Mouse (Mus musculus) heart, embryonic 14.5 days (tissue): Measurements from ENCODE around the gene Csrnp3. TPM values are rescaled to one million over a fixed set of nuclear protein-coding genes. Genes with fewer than 3 reads are reported as not detected.

Experiments
- ATAC-seq: fragments of 200-750 bp; cut with Nextera tagmentation; 2 replicates; pipeline ENCODE4 v1.8.0; 2017; ENCODE audit warnings: low read depth, moderate TSS enrichment; ENCODE audit not compliant: insufficient number of reproducible peaks, insufficient read depth, low FRiP score
- H3K27ac ChIP-seq, 2 experiments: fragments of 200-500 bp in 1 of 2; fragments of 300-500 bp in 1 of 2; sonication (generic) in 1 of 2; replicated peaks in 1 of 2; 2 replicates each; pipeline ENCODE4 v1.5.1; 2012 to 2014; ENCODE audit warnings: low read depth in 2 of 2, low read length in 2 of 2, control low read depth in 1 of 2, mild to moderate bottlenecking in 1 of 2, mixed read lengths in 1 of 2; ENCODE audit not compliant: control insufficient read depth in 1 of 2, insufficient read depth in 1 of 2
- H3K27me3 ChIP-seq: fragments of 300-500 bp; sonication (generic); 2 replicates; pipeline ENCODE4 v1.6.1; 2014; ENCODE audit warnings: mild to moderate bottlenecking, low read length, control low read depth; ENCODE audit not compliant: control insufficient read depth, insufficient read depth
- H3K36me3 ChIP-seq: fragments of 300-500 bp; sonication (generic); 2 replicates; pipeline ENCODE4 v1.6.1; 2014; ENCODE audit warnings: mild to moderate bottlenecking, control low read depth, low read length, mixed read lengths; ENCODE audit not compliant: control insufficient read depth, insufficient read depth
- H3K4me1 ChIP-seq, 2 experiments: fragments of 200-500 bp in 1 of 2; fragments of 300-500 bp in 1 of 2; sonication (generic) in 1 of 2; 2 replicates each; pipeline ENCODE4 v1.6.1; 2012 to 2014; ENCODE audit warnings: low read length in 2 of 2, control low read depth in 1 of 2, mixed read lengths in 1 of 2; ENCODE audit not compliant: control insufficient read depth in 2 of 2, insufficient read depth in 2 of 2
- H3K4me2 ChIP-seq: fragments of 300-500 bp; sonication (generic); 2 replicates; pipeline ENCODE4 v1.6.1; 2014; ENCODE audit warnings: mild to moderate bottlenecking, low read length
- H3K4me3 ChIP-seq, 2 experiments: fragments of 200-500 bp in 1 of 2; fragments of 300-500 bp in 1 of 2; sonication (generic) in 1 of 2; 2 replicates each; pipeline ENCODE4 v1.5.1; 2012 to 2014; ENCODE audit warnings: low read length in 2 of 2, mild to moderate bottlenecking in 2 of 2, control low read depth in 1 of 2, low read depth in 1 of 2, moderate library complexity in 1 of 2; ENCODE audit not compliant: control insufficient read depth in 1 of 2, insufficient read depth in 1 of 2
- H3K9ac ChIP-seq: fragments of 300-500 bp; sonication (generic); 2 replicates; pipeline ENCODE4 v1.6.1; 2014; ENCODE audit warnings: mild to moderate bottlenecking, low read length
- H3K9me3 ChIP-seq: fragments of 300-500 bp; sonication (generic); 2 replicates; pipeline ENCODE4 v1.6.1; 2016; ENCODE audit warnings: low read length, control low read depth; ENCODE audit not compliant: control insufficient read depth
- WGBS: fragments of 180-500 bp; shearing (Covaris S2); extraction: QIAGEN DNeasy Blood & Tissue Kit; methylation state at CpG from one replicate; pipeline ENCODE4 v1.1.7; 2014; 5-methylcytosine and 5-hydroxymethylcytosine counted together
- polyA plus RNA-seq: library from polyadenylated mRNA; unstranded; fragments of >200 nt; fragmentation: Nextera tagmentation; extraction: Ambion mirVana; gene quantifications from 2 replicates; pipeline ENCODE4 v1.2.1, GENCODE M21; 2014

The Csrnp3 gene
- polyA plus RNA-seq, 1 experiment from 2014 or later, result 1.5 TPM

DNA sequence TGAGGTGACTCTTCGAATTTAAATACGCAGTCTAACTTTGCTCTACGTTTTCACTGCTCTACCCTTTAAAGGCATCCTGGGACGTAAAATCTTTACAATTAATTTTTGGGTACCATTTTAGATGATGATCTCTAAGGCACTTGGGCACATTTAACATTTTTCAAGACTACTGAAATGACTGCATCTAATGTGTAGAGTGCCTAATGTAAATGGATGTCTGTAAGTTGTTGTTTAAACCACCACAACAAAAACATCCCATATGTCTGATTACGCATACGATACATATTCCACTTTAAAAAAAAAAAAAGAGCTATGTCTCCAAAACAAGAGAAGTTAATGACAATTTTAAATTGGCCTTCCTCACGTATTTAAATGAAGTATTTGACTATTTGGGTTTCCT, 85.7 kb downstream of the Csrnp3 start:
- H3K9me3 ChIP-seq, result no peaks in the 10 kb centered on the region
- peak overlapping the region; percentile 42 to 71 for H3K4me3 ChIP-seq
- peak overlapping the region; percentile 75 for H3K9ac ChIP-seq
- H3K4me2 ChIP-seq, result peak overlapping the region; percentile 81
- H3K36me3 ChIP-seq, result no peaks in the 10 kb centered on the region
- H3K27me3 ChIP-seq, result no peaks in the 10 kb centered on the region
- no peak overlapping the region for H3K27ac ChIP-seq
- 71% methylated on average over 7 of the region's 7 CpGs for WGBS
- ATAC-seq, result no peak
- no peaks in the 10 kb centered on the region for H3K4me1 ChIP-seq

DNA sequence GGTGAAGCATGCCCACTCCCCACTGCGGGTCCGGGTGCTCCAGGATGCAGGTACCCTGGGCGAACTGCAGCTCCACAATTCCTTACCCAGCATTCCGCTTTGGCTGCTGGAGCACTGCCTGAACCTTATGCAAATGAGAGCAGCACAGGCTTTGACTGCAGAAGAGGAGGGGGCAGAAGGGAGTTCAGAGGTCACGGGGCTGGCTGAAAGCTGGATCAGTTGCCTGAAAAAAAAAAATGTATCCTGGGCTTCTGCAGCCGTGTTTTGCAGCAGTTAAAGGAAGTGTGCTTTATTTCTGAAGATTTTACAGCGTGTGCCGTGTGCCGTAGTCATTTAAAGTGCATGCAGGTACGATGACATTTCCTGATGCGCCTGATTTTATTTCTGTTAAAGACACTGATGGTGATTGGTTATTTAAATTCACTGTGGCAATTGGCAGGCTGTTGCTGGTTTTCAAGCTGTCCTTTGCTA, 86.3 kb downstream of the Csrnp3 start:
- Histone ChIP-seq H3K4me3 (peak overlapping the region; percentile 42 to 71), H3K27ac (no peak overlapping the region), H3K4me1 (no peaks in the 10 kb centered on the region), H3K36me3 (no peaks in the 10 kb centered on the region), H3K27me3 (no peaks in the 10 kb centered on the region), H3K9me3 (no peaks in the 10 kb centered on the region), H3K4me2 (peak overlapping the region; percentile 81), H3K9ac (peak overlapping the region; percentile 75)
- no peak for ATAC-seq
- WGBS, result 3% methylated on average over 11 of the region's 11 CpGs

- ATAC-seq, result no peak
- Histone ChIP-seq H3K9me3 (no peaks in the 10 kb centered on the region), H3K9ac (no peak overlapping the region), H3K4me3 (no peak overlapping the region), H3K4me1 (no peaks in the 10 kb centered on the region), H3K4me2 (no peak overlapping the region), H3K27ac (no peak overlapping the region), H3K27me3 (no peaks in the 10 kb centered on the region), H3K36me3 (no peaks in the 10 kb centered on the region)
- WGBS, result 69% methylated on average over 2 of the region's 2 CpGs
Observed at GRCm38 (mm10) chr2:65934099-65934498, 88.5 kb downstream of the Csrnp3 start.

DNA sequence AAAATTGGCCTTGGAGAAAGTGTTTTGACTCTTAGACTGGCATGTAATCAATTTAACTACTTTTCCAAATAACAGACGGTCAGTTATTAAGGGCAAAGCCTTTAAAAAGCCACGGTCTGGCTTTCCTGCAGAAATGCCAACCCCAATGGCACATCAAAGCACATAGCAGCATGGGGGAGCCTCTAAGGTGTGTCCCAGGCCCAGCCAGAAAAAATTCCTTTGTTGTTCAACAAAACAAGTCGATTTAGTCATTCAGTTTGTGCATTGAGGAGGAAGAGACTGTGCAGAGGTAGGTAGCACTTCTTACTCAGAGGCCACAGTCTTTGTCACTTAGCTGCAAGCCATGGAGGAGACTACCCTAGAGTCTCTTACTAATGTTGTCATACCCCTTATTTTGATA, 93.3 kb downstream of the Csrnp3 start:
- Histone ChIP-seq H3K36me3 (no peaks in the 10 kb centered on the region), H3K9ac (no peak overlapping the region), H3K27me3 (no peaks in the 10 kb centered on the region), H3K9me3 (no peaks in the 10 kb centered on the region), H3K27ac (no peak overlapping the region), H3K4me1 (no peaks in the 10 kb centered on the region), H3K4me3 (no peak overlapping the region), H3K4me2 (no peak overlapping the region)
- 55% methylated on average over 3 of the region's 3 CpGs for WGBS
- no peak for ATAC-seq

DNA sequence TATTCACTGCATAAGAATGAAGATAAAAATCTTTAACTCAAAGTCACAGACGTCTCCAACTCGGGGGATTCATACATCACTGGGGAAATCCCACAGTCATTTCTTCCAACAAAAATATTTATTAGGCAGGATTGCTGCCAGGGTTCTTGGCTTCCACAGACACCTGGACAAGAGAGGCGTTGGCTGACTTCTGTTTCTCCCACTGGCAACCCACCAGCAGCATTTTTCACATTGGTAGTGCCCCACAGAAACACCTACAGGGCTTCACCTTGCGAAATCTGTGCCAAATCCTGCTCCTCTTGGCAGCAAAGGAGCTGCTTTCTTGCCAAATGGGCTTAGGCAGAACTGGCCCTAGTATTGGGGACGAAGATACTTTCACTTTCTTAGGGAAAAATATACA, 94.8 kb downstream of the Csrnp3 start:
- H3K9me3 ChIP-seq, result no peaks in the 10 kb centered on the region
- H3K27me3 ChIP-seq, result no peaks in the 10 kb centered on the region
- H3K27ac ChIP-seq, result no peak overlapping the region
- no peak overlapping the region for H3K9ac ChIP-seq
- H3K4me2 ChIP-seq, result no peak overlapping the region
- WGBS, result 75% methylated on average over 5 of the region's 5 CpGs
- H3K36me3 ChIP-seq, result no peaks in the 10 kb centered on the region
- H3K4me3 ChIP-seq, result no peak overlapping the region
- no peaks in the 10 kb centered on the region for H3K4me1 ChIP-seq
- no peak for ATAC-seq

DNA sequence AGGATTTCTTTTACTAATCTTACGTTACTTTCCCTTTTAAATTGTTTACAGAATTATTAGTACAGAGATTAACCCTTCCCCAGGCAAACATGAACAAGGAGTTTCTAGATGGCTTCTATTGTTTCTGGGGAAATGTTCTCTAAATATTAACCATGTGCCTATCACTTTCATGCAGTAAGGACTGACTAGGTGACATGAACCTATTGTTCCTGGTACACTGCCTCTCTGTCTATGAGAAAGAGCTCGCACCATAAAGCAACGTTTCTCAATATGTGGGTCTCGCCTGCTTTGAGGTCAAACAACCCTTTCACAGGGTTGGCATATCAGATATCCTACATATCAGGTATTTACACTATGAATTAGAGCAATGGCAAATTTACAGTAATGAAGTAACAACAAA, 96.8 kb downstream of the Csrnp3 start:
- H3K9ac ChIP-seq, result no peak overlapping the region
- no peaks in the 10 kb centered on the region for H3K9me3 ChIP-seq
- 88% methylated on average over 4 of the region's 4 CpGs for WGBS
- H3K27ac ChIP-seq, result no peak overlapping the region
- H3K36me3 ChIP-seq, result no peaks in the 10 kb centered on the region
- no peak overlapping the region for H3K4me2 ChIP-seq
- no peaks in the 10 kb centered on the region for H3K4me1 ChIP-seq
- no peak overlapping the region for H3K4me3 ChIP-seq
- ATAC-seq, result no peak
- no peaks in the 10 kb centered on the region for H3K27me3 ChIP-seq

- Histone ChIP-seq H3K27me3 (no peaks in the 10 kb centered on the region), H3K9ac (no peak overlapping the region), H3K9me3 (0 out of 2 replicates have a peak, but pooled peaks cover 3% of the 10 kb centered on the region), H3K27ac (no peak overlapping the region), H3K36me3 (no peaks in the 10 kb centered on the region), H3K4me3 (no peak overlapping the region), H3K4me2 (no peak overlapping the region), H3K4me1 (no peaks in the 10 kb centered on the region)
- 64% methylated on average over 16 of the region's 16 CpGs for WGBS
- no peak for ATAC-seq
Observed at GRCm38 (mm10) chr2:65948808-65949207, 103.2 kb downstream of the Csrnp3 start.

- Histone ChIP-seq H3K36me3 (no peaks in the 10 kb centered on the region), H3K4me1 (peaks cover 2 to 3% of the 10 kb centered on the region in 2 experiments; a peak in 2 of 4 replicates), H3K9ac (no peak overlapping the region), H3K27me3 (no peaks in the 10 kb centered on the region), H3K4me2 (peak overlapping the region; percentile 58), H3K4me3 (peak overlapping the region; percentile 20 to 21; a peak in 2 of 4 replicates), H3K27ac (no peak overlapping the region), H3K9me3 (no peaks in the 10 kb centered on the region)
- WGBS, result 37% methylated on average over 17 of the region's 17 CpGs
- no peak for ATAC-seq
Observed at GRCm38 (mm10) chr2:65953726-65954340, 108.3 kb downstream of the Csrnp3 start.
